Mouse (Mus musculus) MEL-GATA-1-ER (cell line): ENCODE results near the gene Piwil1.

Source experiments
- DNase-seq: peaks from one replicate; pipeline ENCODE4 v3.0.0-alpha.2; 2012; ENCODE audit warnings: low read depth; ENCODE audit errors: extremely low read depth

The Piwil1 gene

DNA sequence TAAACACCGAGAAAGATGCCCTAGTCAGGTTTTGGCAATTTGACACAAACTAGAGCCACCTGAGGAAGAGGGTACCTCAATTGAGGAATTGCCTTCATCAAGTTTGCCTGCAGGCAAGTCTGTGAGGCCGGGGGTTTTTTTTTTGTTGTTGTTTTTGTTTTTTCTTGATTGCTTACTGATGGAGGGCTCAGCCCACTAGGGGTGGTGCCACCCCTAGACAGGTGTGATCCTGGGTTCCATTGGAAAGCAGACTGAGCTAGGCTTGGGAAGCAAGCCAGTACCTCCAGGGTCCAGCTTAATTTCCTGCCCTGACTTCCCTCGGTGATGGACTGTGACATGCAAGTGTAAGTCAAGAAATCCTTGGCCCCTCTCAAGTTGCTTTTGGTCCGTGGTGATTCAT, at the start of gene Piwil1:
Gene Piwil1 (plus strand): TSS at position 301 of the 400 bp plus-strand sequence.
- no peak for DNase-seq

- DNase-seq = no peak
These were observed 45.7 kb upstream of the Piwil1 start for GRCm38 (mm10) chr5:128656496-128657135.

GRCm38 (mm10) chr5:128660101-128660500, 42.2 kb upstream of the Piwil1 start:
- DNase-seq = no peak

DNA sequence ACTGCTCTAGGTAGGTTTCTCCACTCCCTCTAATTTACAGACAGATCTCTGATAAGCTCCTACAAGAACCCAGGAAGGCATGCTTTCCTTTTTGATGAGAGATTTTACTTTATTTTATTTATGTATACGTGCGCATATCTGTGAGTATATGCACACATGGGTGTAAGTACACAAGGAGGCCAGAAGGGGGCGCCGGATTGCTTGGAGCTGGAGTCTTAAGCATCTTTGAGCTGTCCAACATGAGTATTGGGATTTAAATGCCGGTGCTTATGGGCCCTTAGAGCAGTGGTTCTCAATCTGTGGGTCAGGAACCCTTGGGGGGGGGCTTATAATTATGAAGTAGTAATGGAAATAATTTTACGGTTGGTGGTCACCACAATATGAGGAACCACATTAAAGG, 39.4 kb upstream of the Piwil1 start:
- no peak for DNase-seq

- no peak for DNase-seq
These were observed 38.3 kb upstream of the Piwil1 start for GRCm38 (mm10) chr5:128663976-128664375.

GRCm38 (mm10) chr5:128665045-128665444, 37.3 kb upstream of the Piwil1 start:
- DNase-seq = no peak

GRCm38 (mm10) chr5:128667303-128667702, 35.0 kb upstream of the Piwil1 start:
- no peak for DNase-seq

- DNase-seq = no peak
These were observed 28.2 kb upstream of the Piwil1 start for GRCm38 (mm10) chr5:128674124-128674523.

DNA sequence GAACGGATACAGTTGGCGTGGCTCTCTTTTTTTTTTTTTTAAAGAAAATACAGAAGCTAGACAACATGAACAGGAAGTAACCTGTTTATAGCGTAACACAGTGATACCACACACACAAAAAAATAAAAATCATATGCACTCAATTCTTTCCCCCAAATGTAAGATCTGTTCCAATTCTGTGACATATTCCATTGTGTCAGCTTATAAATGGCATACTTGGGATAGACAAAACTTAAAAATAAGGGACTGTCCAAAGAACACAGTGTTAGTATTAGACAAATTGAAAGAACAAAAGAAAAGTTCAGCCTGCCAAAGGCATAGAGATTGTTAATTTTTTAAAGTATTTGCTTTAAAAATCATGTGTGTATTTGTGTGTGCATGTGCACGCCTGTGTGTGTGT, 25.0 kb upstream of the Piwil1 start:
- DNase-seq = no peak

DNA sequence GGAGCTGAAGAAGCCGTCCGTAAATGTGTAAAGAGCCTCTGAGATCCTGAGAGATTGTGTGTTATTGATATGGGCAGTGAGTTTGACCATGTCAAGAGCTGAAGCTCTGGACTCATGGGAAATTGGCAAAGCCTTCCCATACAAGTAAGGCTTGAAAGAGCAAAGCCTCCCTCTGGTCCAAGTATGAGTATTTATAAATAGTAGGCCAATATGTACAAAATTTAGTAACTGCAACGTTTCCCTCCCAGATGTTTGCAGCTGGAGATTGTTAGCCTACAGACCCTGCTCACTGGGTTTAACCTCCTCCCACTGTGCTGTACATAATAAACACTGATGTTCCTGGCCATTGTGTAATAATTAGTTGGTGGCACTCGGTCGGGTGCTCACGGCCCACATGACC, 24.5 kb upstream of the Piwil1 start:
- DNase-seq = no peak

GRCm38 (mm10) chr5:128681456-128681855, 20.9 kb upstream of the Piwil1 start:
- no peak for DNase-seq

- no peak for DNase-seq
These were observed 18.1 kb upstream of the Piwil1 start for GRCm38 (mm10) chr5:128684192-128684591.

- DNase-seq = no peak
These were observed 17.7 kb upstream of the Piwil1 start for GRCm38 (mm10) chr5:128684621-128685020.

DNA sequence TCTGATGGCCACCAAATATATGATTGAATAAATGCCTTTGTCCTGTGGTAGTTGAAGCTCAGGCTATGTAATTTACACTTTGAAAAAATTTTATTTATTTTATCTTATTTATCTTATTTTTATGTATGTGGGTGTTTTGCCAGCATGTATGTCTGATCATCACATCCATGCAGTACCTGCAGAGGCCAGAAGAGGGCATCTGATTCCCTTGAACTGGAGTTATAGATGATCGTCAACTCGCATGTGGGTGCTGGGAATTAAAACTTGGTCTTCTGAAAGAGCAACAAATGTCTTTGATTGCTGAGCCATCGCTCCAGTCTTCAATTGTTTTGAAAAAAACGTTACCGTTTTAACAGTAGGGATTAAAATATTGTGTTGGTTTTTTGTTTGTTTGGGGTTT, 15.2 kb upstream of the Piwil1 start:
- DNase-seq = no peak

- no peak for DNase-seq
These were observed 8.2 kb upstream of the Piwil1 start for GRCm38 (mm10) chr5:128694107-128694506.

GRCm38 (mm10) chr5:128694611-128695325, 7.6 kb upstream of the Piwil1 start:
- no peak for DNase-seq

DNA sequence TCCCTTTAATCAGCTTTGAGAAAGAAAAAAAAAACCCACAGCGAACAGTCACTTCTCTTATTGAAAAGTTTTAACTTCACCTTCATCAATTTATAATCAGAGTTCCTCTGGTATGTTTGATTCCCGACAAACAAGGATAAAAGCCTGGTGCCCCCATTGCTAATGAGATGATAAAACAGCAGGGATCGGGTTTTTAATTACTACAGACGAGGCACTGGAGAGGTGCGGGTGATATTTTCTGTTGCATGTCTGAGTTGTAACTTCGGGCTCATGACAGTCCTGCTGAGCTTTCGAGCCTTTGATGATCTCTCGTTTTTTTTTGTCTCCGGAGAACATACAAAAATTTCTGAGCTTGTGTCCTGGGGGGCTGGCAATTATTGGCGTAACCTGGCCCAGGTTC, 5.5 kb upstream of the Piwil1 start:
- no peak for DNase-seq

- no peak for DNase-seq
These were observed 1.6 kb upstream of the Piwil1 start for GRCm38 (mm10) chr5:128700716-128701115.

DNA sequence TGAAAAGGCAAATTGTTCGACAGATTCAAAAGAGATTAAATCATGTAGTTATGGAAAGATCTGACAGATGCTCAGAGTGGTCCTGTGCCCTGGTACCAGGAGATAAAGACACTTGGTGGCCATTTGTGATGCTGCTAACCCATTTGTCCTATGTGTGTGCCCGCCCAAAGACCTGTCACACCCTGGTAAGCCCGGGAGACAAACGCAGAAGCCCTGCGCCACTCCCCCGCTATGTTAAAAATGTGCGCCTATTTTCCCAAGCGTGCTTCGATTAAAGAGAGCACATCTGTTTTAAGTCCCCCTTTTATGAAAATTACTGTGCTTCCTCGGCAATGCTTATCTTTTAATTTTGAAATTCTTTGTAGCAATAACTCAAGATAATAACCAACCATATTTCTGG, 1.4 kb downstream of the Piwil1 start:
- no peak for DNase-seq

- DNase-seq = no peak
These were observed 2.0 kb downstream of the Piwil1 start for GRCm38 (mm10) chr5:128704134-128704904.

DNA sequence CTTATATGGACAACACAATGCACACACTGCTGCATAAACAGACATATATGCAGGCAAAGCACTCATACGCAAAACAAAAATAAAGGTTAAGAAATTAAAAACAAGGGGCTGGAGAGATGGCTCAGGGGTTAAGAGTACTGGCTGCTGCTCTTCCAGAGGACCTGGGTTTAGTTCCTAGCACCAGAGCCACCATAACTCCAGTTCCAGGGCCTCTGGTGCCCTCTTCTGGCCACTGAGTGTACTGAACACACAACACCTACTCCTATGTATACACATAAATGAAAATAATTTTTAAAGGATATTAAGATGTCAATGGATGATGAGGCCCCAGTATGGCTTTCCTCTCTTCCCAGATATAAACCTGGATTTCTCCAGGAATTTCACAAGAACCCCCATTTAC, 4.1 kb downstream of the Piwil1 start:
- no peak for DNase-seq

DNA sequence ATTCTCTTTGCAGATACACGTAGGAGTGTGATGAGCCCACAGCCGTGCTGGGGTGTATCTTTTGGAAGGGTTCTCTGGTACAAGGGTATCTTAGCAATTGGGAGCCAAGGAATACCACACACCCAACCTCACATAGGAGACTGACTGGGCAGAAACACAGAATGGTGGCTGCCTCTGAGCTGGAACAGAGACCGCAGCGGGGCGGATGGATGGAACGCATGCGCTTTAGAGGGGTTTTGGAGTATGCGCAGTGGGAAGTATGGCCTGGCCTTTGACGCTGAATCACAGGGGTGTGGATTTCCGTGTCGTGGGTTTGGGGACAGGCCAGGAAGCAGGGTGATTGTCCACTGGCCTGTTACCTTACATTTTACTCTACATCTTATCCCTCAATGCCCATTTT, 4.9 kb downstream of the Piwil1 start:
- DNase-seq = no peak
